Mouse (Mus musculus) neural tube, embryonic 15.5 days (tissue): ENCODE results near the gene Gm8947. TPM values are rescaled to one million over a fixed set of nuclear protein-coding genes. Genes with fewer than 3 reads are reported as not detected.
"Not testable (repeated sequence)": the region's sequence is repeated elsewhere in the genome, so short reads cannot be mapped to it uniquely, and the experiment has no call there.

Experiments used
- ATAC-seq: fragments of 200-750 bp; cut with Nextera tagmentation; 2 replicates; pipeline ENCODE4 v1.8.0; 2017; ENCODE audit warnings: mild to moderate bottlenecking, moderate TSS enrichment, moderate library complexity; ENCODE audit not compliant: low FRiP score
- H3K27ac ChIP-seq: fragments of 300-500 bp; sonication (generic); replicated peaks from 2 replicates; pipeline ENCODE4 v1.5.1; 2015; ENCODE audit warnings: mild to moderate bottlenecking, inconsistent platforms
- H3K27me3 ChIP-seq: fragments of 300-500 bp; sonication (generic); replicated peaks from 2 replicates; pipeline ENCODE4 v1.6.1; 2015; ENCODE audit warnings: inconsistent platforms
- H3K36me3 ChIP-seq: fragments of 300-500 bp; sonication (generic); 2 replicates; pipeline ENCODE4 v1.6.1; 2015; ENCODE audit warnings: inconsistent platforms
- H3K4me1 ChIP-seq: fragments of 300-500 bp; sonication (generic); 2 replicates; pipeline ENCODE4 v1.6.1; 2015; ENCODE audit warnings: inconsistent platforms
- H3K4me2 ChIP-seq: fragments of 300-500 bp; sonication (generic); 2 replicates; pipeline ENCODE4 v1.6.1; 2015; ENCODE audit warnings: inconsistent platforms, mild to moderate bottlenecking, moderate library complexity
- H3K4me3 ChIP-seq: fragments of 300-500 bp; sonication (generic); replicated peaks from 2 replicates; pipeline ENCODE4 v1.5.1; 2015; ENCODE audit warnings: mild to moderate bottlenecking, inconsistent platforms
- H3K9ac ChIP-seq: fragments of 300-500 bp; sonication (generic); replicated peaks from 2 replicates; pipeline ENCODE4 v1.6.1; 2015; ENCODE audit warnings: mild to moderate bottlenecking, inconsistent platforms
- H3K9me3 ChIP-seq: fragments of 300-500 bp; sonication (generic); replicated peaks from 2 replicates; pipeline ENCODE4 v1.6.1; 2016; ENCODE audit warnings: inconsistent platforms
- WGBS: fragments of 180-500 bp; shearing (Covaris S2); methylation state at CpG from one replicate; pipeline ENCODE4 v1.1.7; 2015; ENCODE audit warnings: mixed read lengths; 5-methylcytosine and 5-hydroxymethylcytosine counted together
- polyA plus RNA-seq: library from polyadenylated mRNA; unstranded; fragments of >200 nt; fragmentation: Nextera tagmentation; extraction: Ambion mirVana; gene quantifications from 2 replicates; pipeline ENCODE4 v1.2.1, GENCODE M21; 2015

Gene Gm8947
- polyA plus RNA-seq, 1 experiment from 2014 or later: not detected

- H3K27ac ChIP-seq, H3K27me3 ChIP-seq, H3K36me3 ChIP-seq, H3K4me3 ChIP-seq, H3K4me1 ChIP-seq, H3K9me3 ChIP-seq, ATAC-seq, H3K4me2 ChIP-seq, H3K9ac ChIP-seq: not testable (repeated sequence)
- 84% methylated on average over 4 of the region's 4 CpGs for WGBS
Observed at GRCm38 (mm10) chr1:151186879-151187424, 5.2 kb upstream of the Gm8947 start.

DNA sequence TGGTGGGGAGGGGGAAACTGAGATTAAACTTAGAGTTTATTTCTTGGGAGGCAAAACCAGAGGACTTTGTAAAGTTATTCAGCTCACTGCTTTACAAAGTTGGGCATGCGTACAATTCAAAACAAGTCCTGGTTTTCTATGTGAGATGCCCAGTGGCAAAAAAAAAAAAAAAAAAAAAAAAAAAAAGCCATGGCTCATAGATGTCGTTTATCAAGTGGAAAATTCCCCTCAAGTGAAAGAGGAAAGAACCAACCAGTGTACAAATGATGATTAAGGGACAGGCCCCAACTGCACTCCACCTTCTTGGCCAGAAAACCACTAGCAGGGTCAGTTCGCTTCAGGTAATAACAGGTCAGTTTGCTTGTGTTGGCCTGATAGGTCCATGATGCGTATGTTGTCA is 3.7 kb upstream of the Gm8947 start:
- Histone ChIP-seq H3K4me1 (no peaks in the 10 kb centered on the region), H3K9me3 (no peaks in the 10 kb centered on the region), H3K27ac (no peak overlapping the region), H3K27me3 (no peaks in the 10 kb centered on the region), H3K4me3 (no peak overlapping the region), H3K36me3 (no peaks in the 10 kb centered on the region), H3K9ac (no peak overlapping the region), H3K4me2 (no peak overlapping the region)
- 91% methylated on average over 4 of the region's 4 CpGs for WGBS
- ATAC-seq: no peak

DNA sequence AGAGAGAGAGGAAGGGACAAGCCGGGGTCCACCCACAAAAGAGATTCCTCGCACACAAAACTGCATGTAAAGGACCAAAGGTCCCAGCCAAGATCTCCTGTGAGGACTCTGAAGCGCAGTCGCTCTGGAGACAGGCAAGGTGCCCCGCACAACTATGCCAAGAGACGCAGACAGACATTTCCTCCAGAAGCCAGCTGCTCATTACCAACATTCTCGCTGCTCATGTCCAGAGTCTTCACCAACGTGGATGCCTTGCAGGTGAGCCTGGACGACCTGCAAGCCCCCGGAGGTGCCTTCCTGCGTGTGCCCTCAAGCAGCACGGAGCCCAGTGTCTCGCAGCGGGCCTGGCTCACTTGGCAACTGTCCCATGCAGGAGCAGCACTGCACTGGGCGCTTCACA is 563 bp downstream of the Gm8947 start:
- not testable (repeated sequence) for H3K9ac ChIP-seq, H3K4me2 ChIP-seq, H3K4me1 ChIP-seq, H3K36me3 ChIP-seq, H3K27me3 ChIP-seq, H3K9me3 ChIP-seq, H3K4me3 ChIP-seq, ATAC-seq, H3K27ac ChIP-seq
- WGBS: 94% methylated on average over 15 of the region's 15 CpGs

GRCm38 (mm10) chr1:151195986-151196385 is 3.8 kb downstream of the Gm8947 start:
- H3K36me3 ChIP-seq, ATAC-seq, H3K27me3 ChIP-seq, H3K9ac ChIP-seq, H3K27ac ChIP-seq, H3K4me2 ChIP-seq, H3K4me3 ChIP-seq, H3K4me1 ChIP-seq, H3K9me3 ChIP-seq: not testable (repeated sequence)
- 72% methylated on average over 4 of the region's 4 CpGs for WGBS

DNA sequence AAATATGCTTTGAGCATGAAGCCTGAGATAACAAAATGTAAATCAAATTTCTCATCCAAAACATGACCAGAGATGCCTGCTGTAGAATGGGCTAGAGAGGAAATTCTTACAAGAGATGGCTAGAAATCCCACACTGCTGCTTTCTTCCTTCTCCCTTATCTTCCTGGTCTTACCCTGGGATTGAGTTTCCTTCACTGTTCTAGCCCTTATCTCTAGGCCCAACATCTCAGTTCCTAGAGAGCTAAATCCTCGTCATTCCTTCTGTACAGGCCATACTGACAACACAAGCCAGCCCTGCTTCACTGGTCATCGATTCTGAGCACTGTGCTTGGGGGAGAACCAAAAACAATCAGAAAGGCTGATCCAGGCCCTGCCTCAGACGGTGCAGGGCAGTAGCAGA is 4.5 kb downstream of the Gm8947 start:
- H3K9me3 ChIP-seq, H3K4me2 ChIP-seq, H3K27ac ChIP-seq, H3K4me1 ChIP-seq, H3K9ac ChIP-seq, H3K27me3 ChIP-seq, ATAC-seq, H3K4me3 ChIP-seq, H3K36me3 ChIP-seq: not testable (repeated sequence)
- WGBS: 87% methylated on average over 3 of the region's 3 CpGs

DNA sequence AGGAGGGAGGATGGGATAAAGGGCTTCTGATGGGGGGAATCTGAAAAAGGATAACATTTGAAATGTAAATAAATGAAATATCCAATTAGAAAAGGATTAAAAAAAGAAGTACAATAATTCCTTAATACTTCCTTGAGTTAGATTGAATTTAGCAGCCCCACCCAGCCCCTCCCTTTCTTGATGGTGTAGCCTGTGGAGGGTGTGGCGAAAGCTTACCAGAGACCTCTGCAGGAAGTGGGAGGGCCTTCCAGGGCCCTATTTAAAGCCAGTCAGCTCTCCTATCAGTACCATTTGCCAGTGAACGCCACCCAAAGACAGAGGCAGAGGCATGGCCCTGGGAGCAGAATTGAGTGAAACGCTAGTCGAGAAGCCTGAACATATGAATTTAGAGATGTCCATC is 5.9 kb downstream of the Gm8947 start, which contains the start of gene Gm47995:
Gene Gm47995 (plus strand): TSS at position 329 of the 400 bp plus-strand sequence.
- not testable (repeated sequence) for H3K27ac ChIP-seq, H3K27me3 ChIP-seq, ATAC-seq, H3K4me3 ChIP-seq, H3K9ac ChIP-seq, H3K36me3 ChIP-seq, H3K4me2 ChIP-seq, H3K4me1 ChIP-seq, H3K9me3 ChIP-seq
- whole genome bisulfite sequencing: 97% methylated on average over 2 of the region's 4 CpGs

DNA sequence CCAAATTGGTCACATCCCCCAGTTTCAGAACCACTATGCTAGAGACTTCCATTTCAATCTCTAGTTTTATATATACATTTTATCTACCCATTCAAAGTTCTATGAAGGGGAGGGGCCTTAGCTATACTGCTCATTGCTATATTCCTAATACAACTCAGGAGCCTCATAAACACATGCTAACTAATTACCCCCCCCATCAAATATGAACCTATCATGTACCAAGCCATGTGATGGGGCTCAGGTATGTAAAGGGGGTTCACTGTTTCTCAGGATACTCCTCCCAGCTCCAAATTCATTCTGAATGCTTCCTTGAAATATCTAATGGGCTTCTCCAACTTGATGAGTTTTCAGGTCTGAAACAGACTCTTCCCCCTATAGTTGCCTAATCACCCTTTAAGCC is 8.4 kb downstream of the Gm8947 start:
- H3K36me3 ChIP-seq, H3K27ac ChIP-seq, H3K9ac ChIP-seq, H3K27me3 ChIP-seq, ATAC-seq, H3K9me3 ChIP-seq, H3K4me3 ChIP-seq, H3K4me2 ChIP-seq, H3K4me1 ChIP-seq: not testable (repeated sequence)

- not testable (repeated sequence) for H3K4me2 ChIP-seq
Observed at GRCm38 (mm10) chr1:151202771-151203170, 10.6 kb downstream of the Gm8947 start.

DNA sequence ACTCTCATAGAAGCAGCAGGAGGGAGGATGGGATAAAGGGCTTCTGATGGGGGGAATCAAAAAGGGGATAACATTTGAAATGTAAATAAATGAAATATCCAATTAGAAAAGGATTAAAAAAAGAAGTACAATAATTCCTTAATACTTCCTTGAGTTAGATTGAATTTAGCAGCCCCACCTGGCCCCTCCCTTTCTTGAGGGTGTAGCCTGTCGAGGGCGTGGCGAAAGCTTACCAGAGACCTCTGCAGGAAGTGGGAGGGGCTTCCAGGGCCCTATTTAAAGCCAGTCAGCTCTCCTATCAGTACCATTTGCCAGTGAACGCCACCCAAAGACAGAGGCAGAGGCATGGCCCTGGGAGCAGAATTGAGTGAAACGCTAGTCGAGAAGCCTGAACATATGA is 11.6 kb downstream of the Gm8947 start, which contains the start of gene 3110040M04Rik:
Gene 3110040M04Rik (plus strand): TSS at position 304 of the 400 bp plus-strand sequence.
- H3K9ac ChIP-seq, H3K4me3 ChIP-seq, H3K27me3 ChIP-seq, H3K4me1 ChIP-seq, H3K27ac ChIP-seq, ATAC-seq, H3K9me3 ChIP-seq, H3K36me3 ChIP-seq, H3K4me2 ChIP-seq: not testable (repeated sequence)
- no CpG with 5 or more reads among the region's 6 CpGs for WGBS

More at GRCm38 (mm10) chr1:151202771-151203170, 10.6 kb downstream of the Gm8947 start:
- WGBS: 72% methylated on average over 3 of the region's 5 CpGs
- not testable (repeated sequence) for H3K27ac ChIP-seq, H3K27me3 ChIP-seq, ATAC-seq, H3K9me3 ChIP-seq, H3K36me3 ChIP-seq, H3K4me1 ChIP-seq, H3K4me3 ChIP-seq, H3K9ac ChIP-seq

GRCm38 (mm10) chr1:151208493-151208892 is 16.3 kb downstream of the Gm8947 start:
- H3K4me3 ChIP-seq, H3K9me3 ChIP-seq, ATAC-seq, H3K9ac ChIP-seq, H3K4me2 ChIP-seq, H3K4me1 ChIP-seq, H3K36me3 ChIP-seq, H3K27ac ChIP-seq, H3K27me3 ChIP-seq: not testable (repeated sequence)
- 83% methylated on average over 3 of the region's 5 CpGs for WGBS

DNA sequence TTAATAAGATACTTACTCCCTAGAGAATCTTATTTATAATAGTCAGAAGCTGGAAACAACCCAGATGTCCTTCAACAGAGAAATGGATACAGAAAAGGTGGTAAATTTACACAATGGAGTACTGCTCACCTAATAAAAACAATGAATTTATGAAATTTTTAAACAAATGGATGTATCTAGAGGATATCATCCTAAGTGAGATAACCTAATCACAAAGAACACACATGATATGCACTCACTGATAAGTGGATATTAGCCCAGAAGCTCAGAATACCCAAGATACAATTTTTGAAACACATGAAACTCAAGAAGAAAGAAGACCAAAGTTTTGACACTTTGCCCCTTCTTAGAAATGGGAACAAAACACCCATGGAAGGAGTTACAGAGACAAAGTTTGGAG is 16.8 kb downstream of the Gm8947 start:
- not testable (repeated sequence) for H3K27me3 ChIP-seq, H3K36me3 ChIP-seq, H3K4me3 ChIP-seq, H3K9me3 ChIP-seq, H3K4me2 ChIP-seq, H3K9ac ChIP-seq, H3K4me1 ChIP-seq, ATAC-seq, H3K27ac ChIP-seq

DNA sequence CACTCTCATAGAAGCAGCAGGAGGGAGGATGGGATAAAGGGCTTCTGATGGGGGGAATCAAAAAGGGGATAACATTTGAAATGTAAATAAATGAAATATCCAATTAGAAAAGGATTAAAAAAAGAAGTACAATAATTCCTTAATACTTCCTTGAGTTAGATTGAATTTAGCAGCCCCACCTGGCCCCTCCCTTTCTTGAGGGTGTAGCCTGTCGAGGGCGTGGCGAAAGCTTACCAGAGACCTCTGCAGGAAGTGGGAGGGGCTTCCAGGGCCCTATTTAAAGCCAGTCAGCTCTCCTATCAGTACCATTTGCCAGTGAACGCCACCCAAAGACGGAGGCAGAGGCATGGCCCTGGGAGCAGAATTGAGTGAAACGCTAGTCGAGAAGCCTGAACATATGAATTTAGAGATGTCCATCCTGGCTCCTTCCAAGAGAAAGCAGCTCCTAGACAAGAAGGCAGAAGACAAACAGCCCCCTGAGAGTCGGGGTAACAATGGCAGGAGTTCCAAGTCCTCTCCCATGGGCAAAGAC is 17.7 kb downstream of the Gm8947 start, which contains the start of gene Gm47996:
Gene Gm47996 (plus strand): TSS at position 308 of the 532 bp plus-strand sequence.
- not testable (repeated sequence) for H3K4me2 ChIP-seq, ATAC-seq, H3K4me3 ChIP-seq, H3K27ac ChIP-seq, H3K4me1 ChIP-seq, H3K9me3 ChIP-seq, H3K9ac ChIP-seq, H3K27me3 ChIP-seq, H3K36me3 ChIP-seq
- WGBS: 90% methylated on average over 4 of the region's 8 CpGs
